Mouse (Mus musculus) bone marrow, adult 2 months (tissue): ENCODE measurements around the gene Acad9. TPM values are rescaled to one million over a fixed set of nuclear protein-coding genes. Genes with fewer than 3 reads are reported as not detected.

Source experiments
- H3K27ac ChIP-seq: fragments of 200-500 bp; 2 replicates; pipeline ENCODE4 v1.5.1; 2012; ENCODE audit warnings: low read depth, mild to moderate bottlenecking, control low read depth, inconsistent platforms, low read length; ENCODE audit not compliant: control insufficient read depth, poor library complexity, insufficient read depth
- H3K4me1 ChIP-seq: fragments of 200-500 bp; 2 replicates; pipeline ENCODE4 v1.6.1; 2011; ENCODE audit warnings: low read length; ENCODE audit not compliant: control insufficient read depth, insufficient read depth
- H3K4me3 ChIP-seq: fragments of 200-500 bp; replicated peaks from 2 replicates; pipeline ENCODE3; 2011; ENCODE audit warnings: mild to moderate bottlenecking, low read depth, low read length, control low read depth; ENCODE audit not compliant: control insufficient read depth
- CTCF ChIP-seq: fragments of 200-500 bp; IDR thresholded peaks from 2 replicates; pipeline ENCODE4 v1.5.1; 2011; ENCODE audit warnings: low read length, control low read depth; ENCODE audit not compliant: control insufficient read depth, insufficient read depth
- POLR2A ChIP-seq: fragments of 200-500 bp; IDR thresholded peaks from 2 replicates; pipeline ENCODE4 v1.6.1; 2011; ENCODE audit warnings: low read depth, mild to moderate bottlenecking, control low read depth, low read length, borderline replicate concordance; ENCODE audit not compliant: control insufficient read depth
- WGBS: fragments of 180-500 bp; shearing (Covaris S2); methylation state at CpG from one replicate; pipeline ENCODE4 v1.1.7; 2018; 5-methylcytosine and 5-hydroxymethylcytosine counted together
- polyA plus RNA-seq: library from polyadenylated mRNA; stranded (reverse); fragments of >200 nt; gene quantifications from 2 replicates; pipeline ENCODE4 v1.2.4, GENCODE M21; 2011; ENCODE audit warnings: low replicate concordance; ENCODE audit not compliant: missing spikeins, insufficient read depth, insufficient read length

The Acad9 gene
- polyA plus RNA-seq, 1 experiment, result 16.7 TPM

- no peak for TF ChIP-seq POLR2A
- TF ChIP-seq CTCF, result peak; percentile 46
- no peak overlapping the region for H3K4me3 ChIP-seq
- 33% methylated on average over 8 of the region's 8 CpGs for WGBS
- H3K27ac ChIP-seq, result no peak overlapping the region
- peaks cover 1% of the 10 kb centered on the region; the same call in 1 of the 2 replicates for H3K4me1 ChIP-seq
Observed at GRCm38 (mm10) chr3:36060096-36060850, 5.5 kb upstream of the Acad9 start.

DNA sequence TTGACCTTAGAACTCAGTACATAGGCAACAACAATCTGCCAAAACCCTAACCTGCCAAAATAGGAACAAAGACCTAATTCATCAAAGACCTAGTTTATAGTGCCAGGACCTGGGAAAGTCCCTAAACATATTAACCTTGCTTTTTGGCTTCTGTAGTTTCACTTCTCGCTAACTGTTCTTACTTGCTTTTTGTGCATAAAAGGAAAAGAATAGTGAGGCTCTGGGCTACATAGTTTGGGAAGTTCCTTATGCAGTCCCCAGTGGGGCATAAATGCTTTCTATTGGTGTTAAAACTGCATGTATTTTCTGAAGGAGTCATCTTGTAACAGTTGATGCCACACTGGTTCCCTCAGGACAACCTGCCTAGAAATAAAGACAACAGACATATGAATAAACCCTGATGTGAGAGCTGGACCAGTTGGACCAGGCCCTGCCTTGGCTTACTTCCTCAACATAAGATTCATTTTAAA, 1.2 kb upstream of the Acad9 start:
- peaks cover 3% of the 10 kb centered on the region for H3K4me1 ChIP-seq
- H3K27ac ChIP-seq, result no peak overlapping the region
- no peak overlapping the region for H3K4me3 ChIP-seq
- WGBS, result 64% methylated on average over 1 of the region's 1 CpGs
- TF ChIP-seq POLR2A, result no peak
- TF ChIP-seq CTCF, result no peak

DNA sequence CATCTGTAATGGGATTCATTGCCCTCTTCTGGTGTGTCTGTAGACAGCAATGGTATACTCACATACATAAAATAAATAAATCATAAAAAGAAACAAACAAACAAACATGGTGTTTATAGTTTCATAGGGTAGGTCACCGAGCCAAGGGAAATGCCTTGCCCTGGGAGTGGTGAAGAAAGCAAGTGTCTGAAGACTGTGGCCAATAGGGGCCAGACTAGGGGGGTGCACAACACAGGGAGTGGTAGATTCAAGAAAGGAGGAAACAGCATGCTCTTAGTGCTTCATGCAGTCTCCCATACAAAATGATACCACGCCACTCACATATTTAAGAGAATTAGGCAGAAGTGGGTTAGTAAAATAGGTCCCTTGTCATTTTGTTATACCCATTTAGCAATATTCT, 613 bp upstream of the Acad9 start:
- peaks cover 3% of the 10 kb centered on the region for H3K4me1 ChIP-seq
- H3K4me3 ChIP-seq, result peak overlapping the region; percentile 16
- H3K27ac ChIP-seq, result 0 out of 2 replicates have a peak overlapping the region, but pooled peaks have one; percentile 14
- 93% methylated on average over 2 of the region's 2 CpGs for WGBS
- TF ChIP-seq POLR2A (no peak), CTCF (no peak)

- Histone ChIP-seq H3K4me3 (no peak overlapping the region), H3K27ac (no peak overlapping the region), H3K4me1 (peaks cover 3% of the 10 kb centered on the region)
- 72% methylated on average over 6 of the region's 6 CpGs for WGBS
- TF ChIP-seq POLR2A (no peak), CTCF (no peak)
Observed at GRCm38 (mm10) chr3:36067731-36068130, 2.0 kb downstream of the Acad9 start.

DNA sequence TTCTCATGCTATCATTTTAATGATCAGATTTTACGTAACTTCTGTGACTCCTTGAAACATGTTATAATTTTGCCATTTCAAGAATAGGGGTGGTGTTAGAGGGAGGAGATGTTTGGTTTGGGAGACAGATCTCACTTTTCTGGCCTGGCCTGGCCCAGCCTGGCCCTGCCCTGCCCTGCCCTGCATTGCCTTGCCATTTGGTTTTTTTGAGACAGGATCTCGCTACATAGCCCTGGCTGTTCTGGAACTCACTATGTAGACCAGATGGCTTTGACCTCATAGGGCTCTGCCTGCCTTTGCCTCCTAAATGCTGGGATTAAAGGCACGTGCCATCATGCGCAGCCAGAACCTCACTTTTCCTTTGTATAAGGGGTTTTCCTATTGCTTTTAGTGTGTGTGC, 4.7 kb downstream of the Acad9 start:
- WGBS, result 89% methylated on average over 4 of the region's 4 CpGs
- Histone ChIP-seq H3K27ac (no peak overlapping the region), H3K4me1 (peaks cover 2% of the 10 kb centered on the region), H3K4me3 (no peak overlapping the region)
- TF ChIP-seq POLR2A, result no peak

GRCm38 (mm10) chr3:36071047-36071446, 5.3 kb downstream of the Acad9 start:
- no peak overlapping the region for H3K27ac ChIP-seq
- peaks cover 2% of the 10 kb centered on the region for H3K4me1 ChIP-seq
- no peak overlapping the region for H3K4me3 ChIP-seq
- no peak for TF ChIP-seq CTCF
- no peak for TF ChIP-seq POLR2A
- WGBS, result 58% methylated on average over 5 of the region's 5 CpGs

- no peak overlapping the region for H3K27ac ChIP-seq
- TF ChIP-seq POLR2A, result no peak
- no peak for TF ChIP-seq CTCF
- 92% methylated on average over 6 of the region's 6 CpGs for WGBS
- no peak overlapping the region for H3K4me3 ChIP-seq
- no peaks in the 10 kb centered on the region for H3K4me1 ChIP-seq
Observed at GRCm38 (mm10) chr3:36074231-36074630, 8.5 kb downstream of the Acad9 start.

DNA sequence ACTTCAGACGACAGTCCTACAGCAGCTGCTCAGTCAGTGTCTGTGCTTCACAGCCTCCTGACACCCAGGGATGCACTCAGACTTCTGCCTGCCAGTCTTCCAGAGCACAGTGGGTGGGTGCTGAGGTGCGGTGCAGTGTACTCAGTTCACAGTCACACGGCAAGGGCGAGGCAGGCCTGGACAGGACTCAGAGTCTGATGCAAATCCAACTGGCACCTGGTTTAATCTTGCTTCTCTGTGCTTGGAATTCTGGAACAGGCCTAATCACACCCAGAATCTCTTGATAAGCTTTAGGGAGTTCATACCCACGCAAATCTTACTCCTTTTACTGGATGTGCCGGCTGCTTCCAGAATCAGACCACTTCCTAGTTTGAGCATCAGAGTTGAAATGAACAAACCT, 9.7 kb downstream of the Acad9 start:
- no peak overlapping the region for H3K27ac ChIP-seq
- H3K4me3 ChIP-seq, result no peak overlapping the region
- WGBS, result 91% methylated on average over 6 of the region's 6 CpGs
- H3K4me1 ChIP-seq, result no peaks in the 10 kb centered on the region
- no peak for TF ChIP-seq CTCF
- TF ChIP-seq POLR2A, result no peak

DNA sequence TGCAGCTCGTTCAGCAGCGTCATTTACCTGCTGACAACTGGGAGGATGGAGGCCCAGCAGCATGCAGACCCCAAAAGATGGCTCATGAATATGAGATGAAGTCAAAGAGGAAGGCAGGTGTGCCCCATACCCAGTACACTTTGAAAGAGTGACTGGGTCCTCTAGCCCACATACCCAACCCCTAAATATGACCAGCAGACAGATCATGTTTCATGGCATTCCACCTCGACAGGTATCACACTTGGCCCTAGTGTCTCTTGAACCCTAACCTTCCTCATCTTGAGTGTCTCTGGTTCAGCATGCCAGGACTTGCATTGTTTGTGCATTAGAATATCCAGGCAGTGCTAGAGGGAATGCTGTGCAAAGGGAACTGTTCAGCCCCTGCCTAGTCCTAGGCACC, 11.6 kb downstream of the Acad9 start:
- WGBS, result 95% methylated on average over 3 of the region's 3 CpGs
- Histone ChIP-seq H3K4me3 (no peak overlapping the region), H3K4me1 (no peaks in the 10 kb centered on the region), H3K27ac (no peak overlapping the region)
- no peak for TF ChIP-seq CTCF
- no peak for TF ChIP-seq POLR2A

DNA sequence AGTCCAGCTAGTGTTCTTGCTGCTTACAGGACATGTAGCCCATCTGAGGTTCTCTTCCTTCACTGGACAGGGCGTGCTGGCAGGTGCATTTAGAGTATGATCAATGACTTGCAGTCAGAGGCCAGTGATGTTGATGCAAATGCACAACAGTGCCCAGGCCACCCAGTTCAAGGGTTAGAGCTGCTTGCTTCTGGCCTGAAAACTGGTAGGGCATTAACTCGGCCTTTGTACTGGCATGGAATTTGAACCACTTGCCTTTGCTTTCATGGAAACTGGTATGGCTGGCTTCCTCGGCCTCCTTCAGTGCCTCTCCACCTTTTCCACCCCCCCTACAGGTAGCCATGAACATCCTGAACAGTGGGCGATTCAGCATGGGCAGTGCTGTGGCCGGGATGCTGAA, 14.1 kb downstream of the Acad9 start:
- Histone ChIP-seq H3K27ac (no peak overlapping the region), H3K4me1 (no peaks in the 10 kb centered on the region), H3K4me3 (no peak overlapping the region)
- TF ChIP-seq CTCF, result no peak
- no peak for TF ChIP-seq POLR2A
- WGBS, result 88% methylated on average over 5 of the region's 5 CpGs
